Mouse (Mus musculus): ENCODE data around the gene Iffo2. TPM values are rescaled to one million over a fixed set of nuclear protein-coding genes. Genes with fewer than 3 reads are reported as not detected.
A peak's percentile ranks its signal among the peaks of the same experiment; 100 is the strongest.

Iffo2 gene
- polyA plus RNA-seq, 2 experiments = 0.56 to 1.4 TPM

DNA sequence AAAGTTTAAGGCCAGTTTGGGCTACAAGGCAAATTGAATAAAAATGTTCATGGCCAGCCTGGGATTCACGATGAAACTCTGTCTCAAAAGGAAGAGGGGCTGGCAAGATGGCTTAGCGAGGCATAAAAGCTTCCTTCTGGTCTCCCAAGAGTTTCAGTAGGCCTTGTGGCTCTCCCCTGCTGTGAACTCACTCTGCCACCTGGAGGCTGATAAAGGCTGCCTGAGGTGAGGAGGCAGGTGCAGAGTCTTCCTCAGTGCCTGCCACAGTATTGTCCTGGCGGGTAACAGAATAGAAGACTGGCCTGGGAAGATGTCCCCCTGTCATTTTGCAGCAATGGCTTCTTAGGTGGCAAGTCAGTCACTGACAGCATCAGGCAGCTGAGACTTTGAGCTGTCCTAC is 52.6 kb downstream of the Iffo2 start:
- Histone ChIP-seq H3K4me1 (replicated peaks; ENCODE audit: control insufficient read depth in 2 of 2, insufficient read depth in 2 of 2, low read length in 1 of 2) (peaks cover 0 to 28% of the 10 kb centered on the region in 2 experiments; a peak in 2 of 4 replicates), H3K36me3 (replicated peaks; ENCODE audit: control insufficient read depth, insufficient read depth, low read depth) (no peaks in the 10 kb centered on the region), H3K9ac (replicated peaks) (no peak overlapping the region), H3K27ac (no peak overlapping the region), H3K4me3 (ENCODE audit: insufficient read depth in 1 of 2, low read depth in 2 of 2, low read length in 2 of 2) (no peak overlapping the region), H3K4me2 (ENCODE audit: low read depth) (no peak overlapping the region), H3K9me3 (ENCODE audit: control insufficient read depth, low read length) (no peaks in the 10 kb centered on the region), H3K27me3 (ENCODE audit: control insufficient read depth, insufficient read depth, low read length) (no peaks in the 10 kb centered on the region; the same call in 1 of the 2 replicates)
- TF ChIP-seq EP300 (IDR thresholded peaks at IDR 0.05; ENCODE audit: low read depth) = no peak
- no peak for TF ChIP-seq CTCF (IDR thresholded peaks at IDR 0.05; ENCODE audit: low read depth)
- DNase-seq (ENCODE audit: low read depth in 3 of 3, low spot score in 3 of 3) (no peak), ATAC-seq (ENCODE audit: insufficient read depth) (no peak)
- 54% methylated on average over 3 of the region's 3 CpGs for WGBS (ENCODE audit: insufficient replicate concordance)

DNA sequence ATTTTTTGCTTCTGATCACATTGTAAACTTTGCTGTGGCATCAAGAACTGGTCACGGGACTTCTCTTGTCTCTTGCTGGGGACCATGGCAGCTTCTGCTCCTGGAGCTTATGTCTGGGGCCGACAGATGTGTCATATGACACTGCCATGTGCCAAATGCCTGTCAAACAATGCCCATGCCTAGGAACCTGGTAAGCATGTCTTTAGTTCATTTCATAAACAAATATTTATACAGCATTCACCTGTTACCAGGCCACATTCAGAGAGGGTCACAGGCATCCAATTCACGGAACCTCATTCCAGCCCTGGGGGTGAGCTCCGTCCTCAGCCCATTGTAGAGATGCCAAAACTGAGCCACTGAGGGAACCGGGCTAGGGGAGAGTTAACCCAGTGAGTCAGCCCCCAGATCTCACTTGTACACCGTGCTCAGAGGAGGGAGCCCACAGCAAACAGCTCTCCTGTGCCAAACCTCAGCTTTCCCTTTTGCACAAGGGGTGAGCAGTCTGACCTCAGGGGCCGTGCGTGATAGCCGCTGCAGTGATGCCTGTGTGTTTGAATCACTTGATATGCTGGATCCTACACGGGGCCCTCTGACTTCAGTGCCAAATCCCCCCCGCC is 53.4 kb downstream of the Iffo2 start:
- ATAC-seq (ENCODE audit: insufficient read depth) (no peak), DNase-seq (ENCODE audit: low read depth in 3 of 3, low spot score in 3 of 3) (no peak)
- H3K36me3 ChIP-seq (replicated peaks; ENCODE audit: control insufficient read depth, insufficient read depth, low read depth) = no peaks in the 10 kb centered on the region
- H3K4me2 ChIP-seq (ENCODE audit: low read depth) = no peak overlapping the region
- H3K9ac ChIP-seq (replicated peaks) = no peak overlapping the region
- no peaks in the 10 kb centered on the region for H3K27me3 ChIP-seq (ENCODE audit: control insufficient read depth, insufficient read depth, low read length)
- no peaks in the 10 kb centered on the region for H3K9me3 ChIP-seq (ENCODE audit: control insufficient read depth, low read length)
- H3K27ac ChIP-seq = no peak overlapping the region
- no peak for TF ChIP-seq EP300 (IDR thresholded peaks at IDR 0.05; ENCODE audit: low read depth)
- no peak for TF ChIP-seq CTCF (IDR thresholded peaks at IDR 0.05; ENCODE audit: low read depth)
- H3K4me1 ChIP-seq (replicated peaks; ENCODE audit: control insufficient read depth in 2 of 2, insufficient read depth in 2 of 2, low read length in 1 of 2) = peaks cover 0 to 28% of the 10 kb centered on the region in 2 experiments; a peak in 2 of 4 replicates
- WGBS (ENCODE audit: insufficient replicate concordance) = 62% methylated on average over 11 of the region's 11 CpGs
- no peak overlapping the region for H3K4me3 ChIP-seq (ENCODE audit: insufficient read depth in 1 of 2, low read depth in 2 of 2, low read length in 2 of 2)

DNA sequence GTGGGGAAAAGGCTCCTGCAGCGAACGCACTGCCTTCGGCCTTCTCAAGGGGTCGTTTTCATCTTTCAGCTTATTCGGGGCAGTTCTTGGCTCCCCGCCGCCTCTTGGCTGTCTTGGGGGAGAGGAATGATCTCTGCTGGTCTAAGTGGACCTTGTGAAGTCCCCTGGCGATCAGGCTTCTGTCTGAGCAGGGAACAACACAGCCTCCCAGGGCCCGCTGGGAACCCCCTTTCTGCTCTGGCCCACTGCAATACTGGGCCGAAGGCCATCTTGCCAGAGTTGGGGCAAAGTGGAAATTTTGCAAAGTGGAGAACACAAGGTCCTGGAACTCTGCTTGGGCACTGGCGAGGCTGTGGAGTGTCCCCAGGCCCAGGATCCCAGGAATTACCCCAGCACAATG is 54.4 kb downstream of the Iffo2 start:
- ATAC-seq (ENCODE audit: insufficient read depth) = no peak
- H3K36me3 ChIP-seq (replicated peaks; ENCODE audit: control insufficient read depth, insufficient read depth, low read depth) = no peaks in the 10 kb centered on the region
- H3K4me2 ChIP-seq (ENCODE audit: low read depth) = no peak overlapping the region
- H3K4me3 ChIP-seq (ENCODE audit: insufficient read depth in 1 of 2, low read depth in 2 of 2, low read length in 2 of 2) = no peak overlapping the region
- H3K27ac ChIP-seq = no peak overlapping the region
- no peak for DNase-seq (ENCODE audit: low read depth in 3 of 3, low spot score in 3 of 3)
- no peak overlapping the region for H3K9ac ChIP-seq (replicated peaks)
- no peak for TF ChIP-seq CTCF (IDR thresholded peaks at IDR 0.05; ENCODE audit: low read depth)
- TF ChIP-seq EP300 (IDR thresholded peaks at IDR 0.05; ENCODE audit: low read depth) = no peak
- no peaks in the 10 kb centered on the region for H3K27me3 ChIP-seq (ENCODE audit: control insufficient read depth, insufficient read depth, low read length)
- H3K9me3 ChIP-seq (ENCODE audit: control insufficient read depth, low read length) = no peaks in the 10 kb centered on the region
- WGBS (ENCODE audit: insufficient replicate concordance) = 61% methylated on average over 11 of the region's 11 CpGs
- peaks cover 0 to 26% of the 10 kb centered on the region in 2 experiments; a peak in 2 of 4 replicates for H3K4me1 ChIP-seq (replicated peaks; ENCODE audit: control insufficient read depth in 2 of 2, insufficient read depth in 2 of 2, low read length in 1 of 2)

DNA sequence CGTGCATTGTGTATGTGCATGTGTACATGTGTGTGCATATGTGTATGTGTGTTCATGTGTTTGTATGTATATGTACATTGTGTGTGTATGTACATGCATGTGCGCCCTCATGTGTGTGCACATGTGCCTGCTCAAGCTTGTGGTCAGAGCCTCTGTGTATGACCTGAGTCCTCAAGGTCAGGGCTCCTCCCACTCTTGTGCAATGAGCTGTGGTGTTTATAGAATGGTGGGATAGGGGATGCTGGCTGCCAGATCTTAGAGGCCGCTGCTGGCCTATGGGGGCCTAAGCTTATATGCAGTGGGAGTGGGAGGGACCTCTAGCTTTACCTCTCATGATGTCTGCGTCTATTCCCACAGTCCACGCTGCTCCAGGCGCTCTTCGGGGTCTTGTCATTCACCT is 55.4 kb downstream of the Iffo2 start:
- peak in 1 of 3 experiments; percentile 37 for DNase-seq (ENCODE audit: low read depth in 3 of 3, low spot score in 3 of 3)
- ATAC-seq (ENCODE audit: insufficient read depth) = no peak; the same call in 1 of the 2 replicates
- TF ChIP-seq EP300 (IDR thresholded peaks at IDR 0.05; ENCODE audit: low read depth) = no peak
- TF ChIP-seq CTCF (IDR thresholded peaks at IDR 0.05; ENCODE audit: low read depth) = no peak
- Histone ChIP-seq H3K9ac (replicated peaks) (no peak overlapping the region), H3K4me1 (replicated peaks; ENCODE audit: control insufficient read depth in 2 of 2, insufficient read depth in 2 of 2, low read length in 1 of 2) (peaks cover 0 to 26% of the 10 kb centered on the region in 2 experiments; a peak in 2 of 4 replicates), H3K9me3 (ENCODE audit: control insufficient read depth, low read length) (no peaks in the 10 kb centered on the region), H3K27me3 (ENCODE audit: control insufficient read depth, insufficient read depth, low read length) (no peaks in the 10 kb centered on the region), H3K27ac (no peak overlapping the region), H3K36me3 (replicated peaks; ENCODE audit: control insufficient read depth, insufficient read depth, low read depth) (no peaks in the 10 kb centered on the region), H3K4me2 (ENCODE audit: low read depth) (no peak overlapping the region), H3K4me3 (ENCODE audit: insufficient read depth in 1 of 2, low read depth in 2 of 2, low read length in 2 of 2) (no peak overlapping the region)
- WGBS (ENCODE audit: insufficient replicate concordance) = 64% methylated on average over 7 of the region's 7 CpGs

DNA sequence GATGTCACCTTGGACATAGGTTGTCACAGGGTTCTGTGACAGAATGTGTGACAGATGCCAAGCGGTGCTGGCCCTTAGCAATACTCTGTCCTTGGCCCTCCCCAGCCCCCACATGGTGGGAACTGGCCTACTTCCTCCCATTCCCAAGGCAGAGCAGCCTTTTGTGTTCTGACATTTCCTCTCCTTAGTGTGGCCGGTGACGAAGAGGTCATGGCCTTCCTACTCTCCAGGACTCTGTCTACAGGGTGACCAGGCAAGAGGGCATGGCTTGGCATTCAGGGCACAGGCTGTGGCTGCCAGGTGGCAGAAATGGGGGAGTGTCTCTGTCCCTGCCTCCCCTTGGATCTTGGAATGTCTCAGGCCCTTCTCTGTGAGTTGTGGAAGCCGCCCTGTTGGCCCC is 57.0 kb downstream of the Iffo2 start:
- no peak overlapping the region for H3K9ac ChIP-seq (replicated peaks)
- H3K27ac ChIP-seq = no peak overlapping the region
- ATAC-seq (ENCODE audit: insufficient read depth) = no peak
- no peak overlapping the region for H3K4me3 ChIP-seq (ENCODE audit: insufficient read depth in 1 of 2, low read depth in 2 of 2, low read length in 2 of 2)
- no peak for DNase-seq (ENCODE audit: low read depth in 3 of 3, low spot score in 3 of 3)
- WGBS (ENCODE audit: insufficient replicate concordance) = 62% methylated on average over 4 of the region's 4 CpGs
- H3K4me1 ChIP-seq (replicated peaks; ENCODE audit: control insufficient read depth in 2 of 2, insufficient read depth in 2 of 2, low read length in 1 of 2) = peaks cover 0 to 15% of the 10 kb centered on the region in 2 experiments; a peak in 2 of 4 replicates
- H3K4me2 ChIP-seq (ENCODE audit: low read depth) = no peak overlapping the region
- TF ChIP-seq EP300 (IDR thresholded peaks at IDR 0.05; ENCODE audit: low read depth) (no peak), CTCF (IDR thresholded peaks at IDR 0.05; ENCODE audit: low read depth) (no peak)
- no peaks in the 10 kb centered on the region for H3K9me3 ChIP-seq (ENCODE audit: control insufficient read depth, low read length)
- H3K27me3 ChIP-seq (ENCODE audit: control insufficient read depth, insufficient read depth, low read length) = no peaks in the 10 kb centered on the region
- H3K36me3 ChIP-seq (replicated peaks; ENCODE audit: control insufficient read depth, insufficient read depth, low read depth) = no peaks in the 10 kb centered on the region

All from liver, embryonic 14.5 days (tissue).